Mouse (Mus musculus): ENCODE measurements around the gene Osbpl5.

DNA sequence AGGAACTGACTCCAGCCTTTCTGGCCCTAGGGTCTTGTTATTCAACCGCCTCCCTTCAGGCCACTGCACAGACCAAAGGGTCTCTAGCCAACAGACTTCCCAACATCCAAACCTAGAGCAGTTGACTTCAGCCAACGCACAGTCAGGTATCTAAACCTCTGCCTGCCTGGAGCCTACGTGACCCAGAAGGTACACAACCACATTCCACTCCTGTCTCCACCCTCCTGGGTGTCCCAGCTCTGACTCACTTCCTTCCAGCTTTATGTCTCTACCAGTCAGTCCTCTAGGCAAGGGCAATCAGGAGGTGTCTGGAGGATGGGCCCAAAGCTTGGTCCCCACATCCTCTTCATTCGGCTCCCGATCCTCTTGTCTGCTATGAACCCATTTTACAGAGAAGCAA lies 65.6 kb downstream of the Osbpl5 start:
- no peak for TF ChIP-seq POLR2A (IDR thresholded peaks at IDR 0.05; ENCODE audit: control insufficient read depth, low read depth, low read length)
- TF ChIP-seq CTCF (IDR thresholded peaks at IDR 0.05; ENCODE audit: control insufficient read depth, insufficient read depth, insufficient replicate concordance, low read depth, low read length): no peak

Data from testis, adult 2 months (tissue).